Mouse (Mus musculus) embryonic facial prominence, embryonic 15.5 days (tissue): ENCODE results near the gene Phex. TPM values are rescaled to one million over a fixed set of nuclear protein-coding genes. Genes with fewer than 3 reads are reported as not detected.

Experiments used
- ATAC-seq: fragments of 200-750 bp; cut with Nextera tagmentation; 2 replicates; pipeline ENCODE4 v1.8.0; 2017; ENCODE audit warnings: low read depth, moderate TSS enrichment; ENCODE audit not compliant: insufficient number of reproducible peaks, low FRiP score, low TSS enrichment
- H3K27ac ChIP-seq: fragments of 300-500 bp; sonication (generic); replicated peaks from 2 replicates; pipeline ENCODE4 v1.5.1; 2015; ENCODE audit warnings: mild to moderate bottlenecking, inconsistent platforms
- H3K27me3 ChIP-seq: fragments of 300-500 bp; sonication (generic); 2 replicates; pipeline ENCODE4 v1.6.1; 2015; ENCODE audit warnings: inconsistent platforms
- H3K36me3 ChIP-seq: fragments of 300-500 bp; sonication (generic); 2 replicates; pipeline ENCODE4 v1.6.1; 2015; ENCODE audit warnings: mild to moderate bottlenecking, inconsistent platforms
- H3K4me1 ChIP-seq: fragments of 300-500 bp; sonication (generic); 2 replicates; pipeline ENCODE4 v1.6.1; 2015; ENCODE audit warnings: inconsistent platforms
- H3K4me2 ChIP-seq: fragments of 300-500 bp; sonication (generic); replicated peaks from 2 replicates; pipeline ENCODE4 v1.6.1; 2015; ENCODE audit warnings: mild to moderate bottlenecking, inconsistent platforms
- H3K4me3 ChIP-seq: fragments of 300-500 bp; sonication (generic); replicated peaks from 2 replicates; pipeline ENCODE4 v1.5.1; 2015; ENCODE audit warnings: mild to moderate bottlenecking, inconsistent platforms
- H3K9ac ChIP-seq: fragments of 300-500 bp; sonication (generic); 2 replicates; pipeline ENCODE4 v1.6.1; 2015; ENCODE audit warnings: inconsistent platforms
- H3K9me3 ChIP-seq: fragments of 300-500 bp; sonication (generic); replicated peaks from 2 replicates; pipeline ENCODE4 v1.6.1; 2016; ENCODE audit warnings: inconsistent platforms
- WGBS: fragments of 180-500 bp; shearing (Covaris S2); methylation state at CpG from one replicate; pipeline ENCODE4 v1.1.7; 2015; 5-methylcytosine and 5-hydroxymethylcytosine counted together
- polyA plus RNA-seq: library from polyadenylated mRNA; unstranded; fragments of >200 nt; fragmentation: Nextera tagmentation; extraction: Ambion mirVana; gene quantifications from 2 replicates; pipeline ENCODE4 v1.2.1, GENCODE M21; 2015

Gene Phex
- polyA plus RNA-seq, result 3.0 and 4.1 TPM in 2 replicates

DNA sequence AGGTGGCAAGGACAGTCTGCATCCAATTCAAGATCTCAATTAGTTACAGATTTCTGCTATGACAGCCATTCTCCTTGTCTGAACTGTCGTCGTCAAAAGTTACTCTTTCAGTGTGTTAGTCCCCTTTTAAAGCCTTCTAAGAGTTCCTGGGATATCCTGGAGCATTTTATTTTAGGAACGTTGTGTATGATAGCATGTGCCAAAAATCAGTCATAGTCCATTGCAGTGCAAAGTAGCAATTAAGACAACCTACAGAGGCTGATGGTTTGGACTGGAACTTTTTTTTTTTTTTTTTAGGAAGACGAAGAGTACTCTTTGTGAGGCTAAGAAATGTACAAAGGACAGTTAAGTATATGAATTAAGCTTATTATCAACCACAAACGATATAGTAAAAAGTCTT, at the start of gene Phex:
Phex (minus strand) TSS at position 101 of the 400 bp plus-strand sequence.
- Histone ChIP-seq H3K4me3 (no peak within 1 kb of the TSS), H3K9me3 (no peaks in the 10 kb centered on the region), H3K4me1 (no peaks in the 10 kb centered on the region), H3K4me2 (no peak within 1 kb of the TSS), H3K36me3 (no peaks in the 10 kb centered on the region), H3K27ac (no peak within 1 kb of the TSS), H3K27me3 (no peaks in the 10 kb centered on the region), H3K9ac (no peak within 1 kb of the TSS)
- ATAC-seq, result no peak
- WGBS, result 32% methylated on average over 5 of the region's 5 CpGs

DNA sequence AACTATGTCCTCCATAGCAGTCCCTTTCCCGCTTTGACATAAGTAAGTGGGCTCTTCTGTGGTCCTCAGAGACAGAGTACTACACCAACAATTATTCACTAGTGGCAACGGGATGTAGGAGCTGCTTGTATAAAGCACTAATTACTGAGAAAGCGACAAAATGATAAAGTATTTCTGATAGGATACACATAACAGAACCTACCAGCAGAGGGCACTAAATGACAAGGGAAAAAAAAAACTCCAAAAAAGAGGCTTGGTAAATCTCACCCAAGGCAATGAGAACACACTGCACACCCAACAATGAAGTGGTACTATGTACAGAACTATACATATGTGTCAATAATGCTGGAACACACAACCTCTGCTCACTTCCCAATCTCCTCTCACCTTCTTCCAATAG, 47.6 kb upstream of the Phex start:
- Histone ChIP-seq H3K36me3 (no peaks in the 10 kb centered on the region), H3K4me3 (no peak overlapping the region), H3K9ac (no peak overlapping the region), H3K4me1 (no peaks in the 10 kb centered on the region), H3K27me3 (no peaks in the 10 kb centered on the region), H3K9me3 (no peaks in the 10 kb centered on the region), H3K4me2 (no peak overlapping the region), H3K27ac (no peak overlapping the region)
- 70% methylated on average over 3 of the region's 3 CpGs for WGBS
- no peak for ATAC-seq

- Histone ChIP-seq H3K4me3 (no peak overlapping the region), H3K9ac (no peak overlapping the region), H3K27ac (no peak overlapping the region), H3K4me1 (no peaks in the 10 kb centered on the region), H3K9me3 (no peaks in the 10 kb centered on the region), H3K27me3 (no peaks in the 10 kb centered on the region), H3K4me2 (no peak overlapping the region), H3K36me3 (no peaks in the 10 kb centered on the region)
- 48% methylated on average over 1 of the region's 1 CpGs for WGBS
- no peak for ATAC-seq
Observed at GRCm38 (mm10) chrX:157454430-157454829, 39.3 kb upstream of the Phex start.

DNA sequence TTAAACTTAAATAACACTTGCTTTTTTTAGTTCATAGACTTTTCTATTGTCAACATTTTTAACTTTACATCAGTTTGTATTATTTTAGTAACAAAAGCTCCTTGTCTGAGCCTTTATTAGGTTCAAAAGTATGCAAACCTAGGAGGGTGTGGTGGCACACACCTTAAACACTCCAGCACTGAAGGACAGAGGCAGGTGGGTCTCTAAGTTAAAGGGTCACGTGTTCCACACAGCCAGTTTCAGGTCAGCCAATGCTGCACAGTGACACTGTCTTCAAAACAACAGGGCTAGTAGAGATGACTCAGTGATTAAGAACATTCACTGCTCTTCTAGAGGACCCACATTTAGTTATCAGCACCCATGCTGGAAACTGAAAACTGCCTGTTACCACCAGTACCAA, 33.9 kb upstream of the Phex start:
- no peaks in the 10 kb centered on the region for H3K9me3 ChIP-seq
- WGBS, result 78% methylated on average over 1 of the region's 1 CpGs
- ATAC-seq, result no peak

DNA sequence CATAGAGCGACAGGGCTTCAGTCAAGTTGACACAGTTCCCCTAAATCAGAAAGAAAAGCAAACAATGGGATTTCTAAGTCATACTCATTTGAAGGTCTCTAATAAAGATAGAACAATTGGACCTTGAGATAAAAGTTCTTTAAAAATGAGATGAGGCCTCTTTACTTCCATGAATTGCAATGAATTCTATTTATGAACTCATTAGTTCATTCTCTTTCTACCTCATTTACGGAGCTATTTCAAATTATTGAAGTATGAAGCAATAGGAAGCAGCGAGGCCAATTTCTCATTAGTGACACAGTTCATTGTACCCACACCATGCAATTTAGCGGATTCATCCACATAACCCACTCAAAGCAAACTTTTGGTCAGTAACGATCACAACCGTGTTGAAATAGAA, 32.3 kb upstream of the Phex start:
- no peak overlapping the region for H3K4me2 ChIP-seq
- H3K9ac ChIP-seq, result no peak overlapping the region
- no peak overlapping the region for H3K4me3 ChIP-seq
- 90% methylated on average over 6 of the region's 6 CpGs for WGBS
- no peaks in the 10 kb centered on the region for H3K27me3 ChIP-seq
- no peaks in the 10 kb centered on the region for H3K9me3 ChIP-seq
- H3K4me1 ChIP-seq, result no peaks in the 10 kb centered on the region
- ATAC-seq, result no peak
- H3K27ac ChIP-seq, result no peak overlapping the region
- no peaks in the 10 kb centered on the region for H3K36me3 ChIP-seq

More for the DNA sequence above, 33.9 kb upstream of the Phex start:
- H3K27me3 ChIP-seq, result no peaks in the 10 kb centered on the region
- no peak overlapping the region for H3K4me2 ChIP-seq
- H3K9ac ChIP-seq, result no peak overlapping the region
- H3K27ac ChIP-seq, result no peak overlapping the region
- H3K4me1 ChIP-seq, result no peaks in the 10 kb centered on the region
- H3K36me3 ChIP-seq, result no peaks in the 10 kb centered on the region
- H3K4me3 ChIP-seq, result no peak overlapping the region

DNA sequence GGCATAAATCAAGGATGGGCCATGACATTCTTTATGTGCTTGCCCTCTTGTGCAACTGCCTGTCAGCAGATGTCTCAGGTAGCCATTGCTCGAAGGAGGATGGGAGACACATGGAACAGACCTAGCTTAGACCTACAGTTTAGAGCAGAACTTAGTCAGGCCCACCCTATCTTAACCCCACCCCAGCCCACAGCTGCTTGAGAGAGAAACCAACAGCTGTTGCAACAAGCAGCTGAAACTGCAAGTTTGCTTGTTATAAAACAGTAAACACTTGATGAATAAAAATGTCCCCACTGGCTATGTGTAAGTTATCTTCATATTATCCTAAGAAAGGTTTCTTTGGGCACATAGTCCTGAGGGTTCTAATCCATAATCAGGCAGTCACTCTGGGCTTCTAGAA, 19.7 kb upstream of the Phex start:
- Histone ChIP-seq H3K9ac (no peak overlapping the region), H3K4me2 (no peak overlapping the region), H3K9me3 (no peaks in the 10 kb centered on the region), H3K4me3 (no peak overlapping the region), H3K4me1 (no peaks in the 10 kb centered on the region), H3K36me3 (no peaks in the 10 kb centered on the region), H3K27me3 (no peaks in the 10 kb centered on the region), H3K27ac (no peak overlapping the region)
- 71% methylated on average over 1 of the region's 1 CpGs for WGBS
- ATAC-seq, result no peak

DNA sequence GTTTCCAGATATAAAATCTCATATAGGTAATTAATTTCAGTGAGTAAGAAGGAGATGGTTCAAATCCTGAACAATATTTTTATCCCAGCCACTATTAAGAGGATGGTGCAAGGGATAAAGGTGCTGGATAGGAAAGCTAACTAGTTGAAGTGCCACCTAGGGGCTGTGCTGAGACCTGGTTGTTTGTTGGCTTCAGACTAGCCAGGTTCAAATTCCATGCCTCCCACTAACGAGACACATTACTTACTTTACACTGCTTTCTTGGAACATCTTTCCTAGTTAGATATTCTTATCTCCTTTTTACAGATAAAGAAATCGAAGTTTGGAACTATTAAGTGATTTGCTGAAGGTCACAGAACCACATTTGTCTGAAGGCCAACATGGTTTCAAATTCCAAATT, 4.3 kb upstream of the Phex start:
- WGBS, result 73% methylated on average over 2 of the region's 2 CpGs

DNA sequence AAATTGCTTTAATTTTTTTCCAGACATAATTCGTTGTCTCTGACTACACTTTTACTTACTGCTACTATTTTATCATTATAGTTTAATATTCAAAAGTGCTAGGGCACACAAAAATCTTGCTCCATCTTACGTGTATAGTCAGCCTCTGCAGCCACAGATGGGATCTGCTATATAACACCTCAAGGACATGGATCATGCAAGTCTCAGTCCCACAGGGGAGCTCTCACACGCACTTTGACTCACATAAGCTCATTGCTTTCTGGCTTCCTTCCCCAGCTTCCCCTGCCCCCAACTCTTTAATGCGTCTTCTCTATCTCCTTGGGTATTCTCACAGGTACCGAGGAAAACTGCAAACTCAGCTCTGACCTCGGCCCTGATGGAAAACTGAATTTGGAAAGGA, 10.2 kb downstream of the Phex start:
- Histone ChIP-seq H3K27ac (no peak overlapping the region), H3K4me3 (no peak overlapping the region), H3K27me3 (no peaks in the 10 kb centered on the region), H3K9ac (no peak overlapping the region), H3K9me3 (no peaks in the 10 kb centered on the region), H3K4me2 (no peak overlapping the region), H3K4me1 (no peaks in the 10 kb centered on the region), H3K36me3 (no peaks in the 10 kb centered on the region)
- WGBS, result 69% methylated on average over 6 of the region's 6 CpGs
- no peak for ATAC-seq

More for the DNA sequence above, 4.3 kb upstream of the Phex start:
- Histone ChIP-seq H3K4me1 (no peaks in the 10 kb centered on the region), H3K4me3 (no peak overlapping the region), H3K4me2 (no peak overlapping the region), H3K27me3 (no peaks in the 10 kb centered on the region), H3K36me3 (no peaks in the 10 kb centered on the region), H3K9ac (no peak overlapping the region), H3K9me3 (no peaks in the 10 kb centered on the region), H3K27ac (no peak overlapping the region)
- no peak for ATAC-seq

DNA sequence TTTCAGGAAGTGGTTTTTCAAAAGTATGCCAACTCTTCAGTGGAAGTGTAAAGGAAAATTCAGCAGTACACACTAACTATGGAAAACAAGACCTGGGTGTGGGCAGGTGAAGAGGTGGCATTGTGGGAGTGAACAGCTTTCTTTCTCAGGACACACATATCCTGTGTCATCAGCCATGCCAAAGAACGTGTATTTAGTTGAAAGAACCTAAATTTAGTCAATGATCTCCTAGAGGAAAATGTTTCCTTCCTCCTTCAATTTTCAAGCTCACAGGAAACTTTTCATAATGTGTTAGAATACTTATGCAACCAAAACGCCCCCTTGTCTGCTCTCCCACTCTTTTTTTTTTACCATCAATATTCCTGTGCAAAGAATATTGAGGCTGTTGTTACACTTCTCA, 23.9 kb downstream of the Phex start:
- H3K4me1 ChIP-seq, result no peaks in the 10 kb centered on the region
- H3K9ac ChIP-seq, result no peak overlapping the region
- 49% methylated on average over 2 of the region's 2 CpGs for WGBS
- no peak overlapping the region for H3K4me3 ChIP-seq
- H3K4me2 ChIP-seq, result no peak overlapping the region
- H3K27ac ChIP-seq, result no peak overlapping the region
- ATAC-seq, result no peak
- H3K9me3 ChIP-seq, result no peaks in the 10 kb centered on the region
- no peaks in the 10 kb centered on the region for H3K27me3 ChIP-seq
- no peaks in the 10 kb centered on the region for H3K36me3 ChIP-seq

GRCm38 (mm10) chrX:157390102-157390501, 25.0 kb downstream of the Phex start:
- 54% methylated on average over 6 of the region's 6 CpGs for WGBS
- no peak overlapping the region for H3K9ac ChIP-seq
- H3K9me3 ChIP-seq, result no peaks in the 10 kb centered on the region
- H3K4me1 ChIP-seq, result no peaks in the 10 kb centered on the region
- no peaks in the 10 kb centered on the region for H3K27me3 ChIP-seq
- no peak overlapping the region for H3K4me2 ChIP-seq
- no peak overlapping the region for H3K4me3 ChIP-seq
- H3K36me3 ChIP-seq, result no peaks in the 10 kb centered on the region
- H3K27ac ChIP-seq, result no peak overlapping the region
- ATAC-seq, result no peak

- WGBS, result 55% methylated on average over 3 of the region's 3 CpGs
- Histone ChIP-seq H3K4me1 (no peaks in the 10 kb centered on the region), H3K4me2 (no peak overlapping the region), H3K36me3 (no peaks in the 10 kb centered on the region), H3K27me3 (no peaks in the 10 kb centered on the region), H3K9ac (no peak overlapping the region), H3K27ac (no peak overlapping the region), H3K4me3 (no peak overlapping the region), H3K9me3 (no peaks in the 10 kb centered on the region)
- ATAC-seq, result no peak
Observed at GRCm38 (mm10) chrX:157388419-157388818, 26.7 kb downstream of the Phex start.

DNA sequence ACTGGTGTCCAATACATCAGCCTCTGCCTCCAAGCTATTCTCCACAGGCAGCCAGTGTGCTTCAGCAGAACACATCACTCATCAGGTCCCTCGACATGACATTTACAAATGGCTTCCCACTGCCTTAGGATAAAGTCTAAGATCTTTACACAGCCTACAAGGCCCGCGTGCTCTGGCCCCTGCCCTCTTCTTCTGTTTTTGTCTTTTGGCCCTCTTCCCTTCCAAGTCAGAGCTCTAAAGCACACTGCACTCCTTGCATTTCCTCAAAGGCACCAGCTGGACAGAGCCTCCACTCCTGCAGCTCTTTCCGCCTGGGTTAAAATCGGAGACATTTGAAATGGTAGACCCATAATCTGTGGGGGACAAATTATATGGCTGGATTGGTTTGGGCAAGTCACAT, 28.1 kb downstream of the Phex start:
- H3K9me3 ChIP-seq, result no peaks in the 10 kb centered on the region
- WGBS, result 73% methylated on average over 5 of the region's 5 CpGs
- H3K27me3 ChIP-seq, result no peaks in the 10 kb centered on the region
- H3K4me3 ChIP-seq, result no peak overlapping the region
- H3K4me1 ChIP-seq, result no peaks in the 10 kb centered on the region
- no peak for ATAC-seq
- no peak overlapping the region for H3K27ac ChIP-seq
- no peak overlapping the region for H3K9ac ChIP-seq
- H3K36me3 ChIP-seq, result no peaks in the 10 kb centered on the region
- no peak overlapping the region for H3K4me2 ChIP-seq
